Mouse (Mus musculus): ENCODE data around the gene Chrne. TPM values are rescaled to one million over a fixed set of nuclear protein-coding genes. Genes with fewer than 3 reads are reported as not detected.
A peak's percentile ranks its signal among the peaks of the same experiment; 100 is the strongest.

Gene Chrne
- total and polyA plus RNA-seq, 3 experiments: not detected

DNA sequence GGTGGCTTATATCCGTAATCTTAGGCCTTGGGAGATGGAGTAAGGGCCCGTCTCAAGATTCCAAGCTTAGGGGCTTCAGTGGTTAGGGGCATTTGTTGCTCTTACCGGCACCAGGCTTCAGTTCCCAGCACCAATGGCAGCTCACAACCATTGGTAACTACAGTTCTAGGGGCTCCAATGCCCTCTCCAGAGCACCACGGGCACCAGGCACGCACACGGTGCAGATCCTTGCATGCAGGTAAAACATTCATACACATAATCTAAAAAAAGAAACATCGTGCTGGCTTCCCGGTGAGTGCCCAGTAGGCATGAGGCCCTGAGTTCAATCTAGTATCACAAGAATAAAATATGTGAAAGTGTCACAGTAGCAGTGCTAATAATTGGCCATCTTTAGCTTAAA is 44.1 kb upstream of the Chrne start:
- H3K27ac ChIP-seq: peak overlapping the region; percentile 51
- H3K36me3 ChIP-seq (ENCODE audit: control insufficient read depth, insufficient read depth, low read length): peaks cover 16% of the 10 kb centered on the region
- no peak overlapping the region for H3K9ac ChIP-seq (ENCODE audit: low read depth, low read length)
- TF ChIP-seq POLR2A (IDR thresholded peaks at IDR 0.05; ENCODE audit: insufficient read depth, low read depth, low read length): peak; percentile 43
- TF ChIP-seq CTCF (IDR thresholded peaks at IDR 0.05): no peak
- TF ChIP-seq EP300 (IDR thresholded peaks at IDR 0.05; ENCODE audit: insufficient read depth, low read depth, low read length): 0 out of 2 replicates have a peak, but pooled peaks have one; percentile 41
- peaks cover 2% of the 10 kb centered on the region for H3K4me1 ChIP-seq (ENCODE audit: control insufficient read depth, insufficient read depth, low read length)
- H3K79me2 ChIP-seq (replicated peaks; ENCODE audit: control insufficient read depth, insufficient read depth, low read length): no peaks in the 10 kb centered on the region
- H3K27me3 ChIP-seq (ENCODE audit: control insufficient read depth, insufficient read depth, low read length): no peaks in the 10 kb centered on the region
- intact Hi-C loops (cut with DNase I): no loop called here
- 75% methylated on average over 8 of the region's 8 CpGs for WGBS
- H3K4me3 ChIP-seq: no peak overlapping the region
- DNase-seq: no peak

DNA sequence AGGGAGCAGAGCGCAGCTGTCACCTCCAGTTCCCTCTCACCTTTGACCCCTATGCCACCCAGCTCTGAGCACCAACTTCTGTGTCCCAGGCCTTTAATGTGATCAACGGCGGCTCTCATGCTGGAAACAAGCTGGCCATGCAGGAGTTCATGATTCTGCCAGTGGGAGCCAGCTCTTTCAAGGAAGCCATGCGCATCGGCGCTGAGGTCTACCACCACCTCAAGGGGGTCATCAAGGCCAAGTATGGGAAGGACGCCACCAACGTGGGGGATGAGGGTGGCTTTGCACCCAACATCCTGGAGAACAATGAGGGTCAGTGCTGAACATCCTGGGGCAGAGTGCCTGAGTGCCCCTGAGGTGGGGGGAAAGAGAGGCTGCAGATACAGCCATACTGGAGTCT is 41.6 kb upstream of the Chrne start:
- TF ChIP-seq EP300 (IDR thresholded peaks at IDR 0.05; ENCODE audit: insufficient read depth, low read depth, low read length): no peak
- TF ChIP-seq POLR2A (IDR thresholded peaks at IDR 0.05; ENCODE audit: insufficient read depth, low read depth, low read length): no peak
- TF ChIP-seq CTCF (IDR thresholded peaks at IDR 0.05): no peak
- Histone ChIP-seq H3K4me1 (ENCODE audit: control insufficient read depth, insufficient read depth, low read length) (no peaks in the 10 kb centered on the region), H3K9ac (ENCODE audit: low read depth, low read length) (peak overlapping the region; percentile 23), H3K27ac (no peak overlapping the region; the same call in 1 of the 2 replicates), H3K4me3 (no peak overlapping the region), H3K27me3 (ENCODE audit: control insufficient read depth, insufficient read depth, low read length) (no peaks in the 10 kb centered on the region), H3K36me3 (ENCODE audit: control insufficient read depth, insufficient read depth, low read length) (peaks cover 16% of the 10 kb centered on the region), H3K79me2 (replicated peaks; ENCODE audit: control insufficient read depth, insufficient read depth, low read length) (no peaks in the 10 kb centered on the region)
- no peak for DNase-seq
- 62% methylated on average over 8 of the region's 8 CpGs for WGBS
- intact Hi-C loops (cut with DNase I): no loop called here

DNA sequence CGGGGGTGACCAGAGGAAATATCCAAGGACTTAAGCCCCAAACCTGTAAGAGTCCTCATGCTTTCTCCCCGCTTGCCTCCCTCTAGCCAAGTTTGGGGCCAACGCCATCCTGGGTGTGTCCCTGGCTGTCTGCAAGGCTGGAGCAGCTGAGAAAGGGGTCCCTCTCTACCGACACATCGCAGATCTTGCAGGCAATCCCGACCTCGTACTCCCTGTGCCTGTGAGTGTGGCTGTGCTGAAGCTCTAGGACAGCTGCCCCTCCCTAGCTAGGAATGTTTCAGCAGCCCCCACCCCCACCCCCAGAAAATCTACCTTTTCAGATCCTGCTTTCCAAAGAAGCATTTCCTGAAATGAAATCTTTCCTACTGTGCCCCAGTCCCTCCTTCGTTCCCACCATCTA is 39.9 kb upstream of the Chrne start:
- intact Hi-C loops (cut with DNase I): no loop called here
- DNase-seq: no peak
- WGBS: 58% methylated on average over 8 of the region's 8 CpGs

GRCm38 (mm10) chr11:70658521-70658920 is 39.5 kb upstream of the Chrne start:
- intact Hi-C loops (cut with DNase I): no loop called here
- no peak for TF ChIP-seq POLR2A (IDR thresholded peaks at IDR 0.05; ENCODE audit: insufficient read depth, low read depth, low read length)
- no peak for TF ChIP-seq CTCF (IDR thresholded peaks at IDR 0.05)
- TF ChIP-seq EP300 (IDR thresholded peaks at IDR 0.05; ENCODE audit: insufficient read depth, low read depth, low read length): no peak
- peak overlapping the region; percentile 47 for H3K4me3 ChIP-seq

More for the DNA sequence above, 39.9 kb upstream of the Chrne start:
- peak overlapping the region; percentile 99; the same call in 1 of the 2 replicates for H3K27ac ChIP-seq
- H3K36me3 ChIP-seq (ENCODE audit: control insufficient read depth, insufficient read depth, low read length): peaks cover 12% of the 10 kb centered on the region
- TF ChIP-seq CTCF (IDR thresholded peaks at IDR 0.05) (no peak), EP300 (IDR thresholded peaks at IDR 0.05; ENCODE audit: insufficient read depth, low read depth, low read length) (no peak), POLR2A (IDR thresholded peaks at IDR 0.05; ENCODE audit: insufficient read depth, low read depth, low read length) (no peak)
- H3K4me3 ChIP-seq: peak overlapping the region; percentile 47; the same call in 1 of the 2 replicates
- peaks cover 4% of the 10 kb centered on the region for H3K79me2 ChIP-seq (replicated peaks; ENCODE audit: control insufficient read depth, insufficient read depth, low read length)
- H3K4me1 ChIP-seq (ENCODE audit: control insufficient read depth, insufficient read depth, low read length): no peaks in the 10 kb centered on the region
- H3K27me3 ChIP-seq (ENCODE audit: control insufficient read depth, insufficient read depth, low read length): no peaks in the 10 kb centered on the region
- H3K9ac ChIP-seq (ENCODE audit: low read depth, low read length): peak overlapping the region; percentile 38; the same call in 1 of the 2 replicates

DNA sequence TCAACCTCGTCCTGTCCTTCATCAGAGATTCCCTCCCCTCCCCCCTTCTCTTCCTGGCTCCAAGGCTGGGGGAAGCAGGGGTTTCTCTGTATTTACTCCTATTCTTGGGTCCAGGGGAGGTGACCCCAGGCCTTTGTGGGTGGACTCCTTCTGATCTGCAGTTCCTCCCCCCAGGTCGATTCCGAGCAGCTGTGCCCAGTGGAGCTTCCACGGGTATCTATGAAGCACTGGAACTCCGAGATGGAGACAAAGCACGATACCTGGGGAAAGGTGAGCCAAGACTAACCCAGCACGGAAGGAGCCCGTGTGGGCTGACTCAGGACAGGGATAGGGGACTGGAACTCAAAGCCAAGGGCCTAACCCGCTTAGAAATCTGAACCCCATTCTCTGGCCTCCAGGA is 39.0 kb upstream of the Chrne start:
- no peak for DNase-seq
- WGBS: 52% methylated on average over 9 of the region's 9 CpGs
- Histone ChIP-seq H3K27me3 (ENCODE audit: control insufficient read depth, insufficient read depth, low read length) (no peaks in the 10 kb centered on the region), H3K9ac (ENCODE audit: low read depth, low read length) (peak overlapping the region; percentile 13), H3K36me3 (ENCODE audit: control insufficient read depth, insufficient read depth, low read length) (peaks cover 13% of the 10 kb centered on the region), H3K27ac (peak overlapping the region; percentile 99), H3K4me3 (peak overlapping the region; percentile 47), H3K79me2 (replicated peaks; ENCODE audit: control insufficient read depth, insufficient read depth, low read length) (peaks cover 4% of the 10 kb centered on the region), H3K4me1 (ENCODE audit: control insufficient read depth, insufficient read depth, low read length) (no peaks in the 10 kb centered on the region)
- TF ChIP-seq POLR2A (IDR thresholded peaks at IDR 0.05; ENCODE audit: insufficient read depth, low read depth, low read length) (no peak), EP300 (IDR thresholded peaks at IDR 0.05; ENCODE audit: insufficient read depth, low read depth, low read length) (no peak)
- intact Hi-C loops (cut with DNase I): no loop called here

More at GRCm38 (mm10) chr11:70658521-70658920, 39.5 kb upstream of the Chrne start:
- Histone ChIP-seq H3K4me1 (ENCODE audit: control insufficient read depth, insufficient read depth, low read length) (no peaks in the 10 kb centered on the region), H3K9ac (ENCODE audit: low read depth, low read length) (peak overlapping the region; percentile 13), H3K36me3 (ENCODE audit: control insufficient read depth, insufficient read depth, low read length) (peaks cover 12% of the 10 kb centered on the region), H3K79me2 (replicated peaks; ENCODE audit: control insufficient read depth, insufficient read depth, low read length) (peaks cover 4% of the 10 kb centered on the region), H3K27me3 (ENCODE audit: control insufficient read depth, insufficient read depth, low read length) (no peaks in the 10 kb centered on the region), H3K27ac (peak overlapping the region; percentile 99)
- DNase-seq: no peak
- WGBS: 56% methylated on average over 5 of the region's 5 CpGs

DNA sequence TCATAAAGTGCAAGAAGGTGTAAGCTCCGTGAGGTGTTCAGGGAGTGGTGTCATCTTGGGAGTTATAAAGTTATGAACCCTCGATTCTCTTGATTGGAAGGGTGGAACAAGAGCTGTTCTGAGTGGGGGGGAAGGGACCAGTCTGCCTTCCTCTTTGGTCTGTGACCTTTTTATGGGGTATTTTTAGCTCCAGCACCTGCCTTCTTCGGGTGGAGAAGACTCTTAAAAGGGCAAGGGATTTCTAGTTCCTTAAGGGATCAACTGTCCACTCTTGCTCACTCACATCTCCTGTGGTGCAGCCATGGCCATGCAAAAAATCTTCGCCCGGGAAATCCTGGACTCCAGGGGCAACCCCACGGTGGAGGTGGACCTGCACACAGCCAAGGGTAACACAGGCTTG is 38.6 kb upstream of the Chrne start:
- no peak for TF ChIP-seq POLR2A (IDR thresholded peaks at IDR 0.05; ENCODE audit: insufficient read depth, low read depth, low read length)
- TF ChIP-seq EP300 (IDR thresholded peaks at IDR 0.05; ENCODE audit: insufficient read depth, low read depth, low read length): no peak
- TF ChIP-seq CTCF (IDR thresholded peaks at IDR 0.05): no peak
- H3K9ac ChIP-seq (ENCODE audit: low read depth, low read length): peak overlapping the region; percentile 13
- 42% methylated on average over 6 of the region's 6 CpGs for WGBS
- peak overlapping the region; percentile 47 for H3K4me3 ChIP-seq
- no peaks in the 10 kb centered on the region for H3K27me3 ChIP-seq (ENCODE audit: control insufficient read depth, insufficient read depth, low read length)
- H3K27ac ChIP-seq: peak overlapping the region; percentile 99
- peaks cover 4% of the 10 kb centered on the region for H3K79me2 ChIP-seq (replicated peaks; ENCODE audit: control insufficient read depth, insufficient read depth, low read length)
- H3K4me1 ChIP-seq (ENCODE audit: control insufficient read depth, insufficient read depth, low read length): no peaks in the 10 kb centered on the region
- peak; percentile 15 to 16 for DNase-seq
- intact Hi-C loops (cut with DNase I): no loop called here
- peaks cover 12% of the 10 kb centered on the region for H3K36me3 ChIP-seq (ENCODE audit: control insufficient read depth, insufficient read depth, low read length)
